Mouse (Mus musculus) brown adipose tissue, adult 24 weeks (tissue): ENCODE measurements around the gene Tenm2. TPM values are rescaled to one million over a fixed set of nuclear protein-coding genes. Genes with fewer than 3 reads are reported as not detected.

Source experiments
- H3K27ac ChIP-seq: fragments of 200-500 bp; replicated peaks from 2 replicates; pipeline ENCODE4 v1.5.1; 2012; ENCODE audit warnings: low read depth, mild to moderate bottlenecking, low read length
- H3K4me1 ChIP-seq: fragments of 200-500 bp; 2 replicates; pipeline ENCODE4 v1.6.1; 2012; ENCODE audit warnings: low read length, mixed read lengths; ENCODE audit not compliant: control insufficient read depth, insufficient read depth, insufficient read length
- H3K4me3 ChIP-seq: fragments of 200-500 bp; 2 replicates; pipeline ENCODE4 v1.5.1; 2012; ENCODE audit warnings: low read depth, mild to moderate bottlenecking, low read length, moderate library complexity; ENCODE audit not compliant: insufficient read depth
- polyA plus RNA-seq: library from polyadenylated mRNA; stranded (reverse); fragments of >200 nt; gene quantifications from 2 replicates; pipeline ENCODE4 v1.2.4, GENCODE M21; 2012; ENCODE audit not compliant: missing spikeins, insufficient read depth, insufficient read length

Gene Tenm2
- polyA plus RNA-seq, 1 experiment, result not detected

DNA sequence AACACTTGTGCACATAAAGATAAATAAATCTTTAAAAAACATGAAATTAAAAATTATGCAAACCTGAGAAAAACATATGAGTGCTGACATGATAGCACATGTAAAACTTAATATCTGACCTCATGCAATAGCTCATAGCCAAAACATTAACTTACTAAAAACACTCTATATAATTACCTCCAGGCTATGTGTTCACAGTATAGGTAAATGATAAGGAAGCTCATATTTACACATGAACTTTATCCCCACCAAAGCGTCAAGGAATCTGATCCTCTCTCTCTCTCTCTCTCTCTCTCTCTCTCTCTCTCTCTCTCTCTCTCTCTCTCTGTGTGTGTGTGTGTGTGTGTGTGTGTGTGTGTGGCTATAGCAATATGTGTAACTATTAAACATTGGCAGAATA, 223.9 kb downstream of the Tenm2 start:
- no peaks in the 10 kb centered on the region for H3K4me1 ChIP-seq
- no peak overlapping the region for H3K4me3 ChIP-seq
- no peak overlapping the region for H3K27ac ChIP-seq

DNA sequence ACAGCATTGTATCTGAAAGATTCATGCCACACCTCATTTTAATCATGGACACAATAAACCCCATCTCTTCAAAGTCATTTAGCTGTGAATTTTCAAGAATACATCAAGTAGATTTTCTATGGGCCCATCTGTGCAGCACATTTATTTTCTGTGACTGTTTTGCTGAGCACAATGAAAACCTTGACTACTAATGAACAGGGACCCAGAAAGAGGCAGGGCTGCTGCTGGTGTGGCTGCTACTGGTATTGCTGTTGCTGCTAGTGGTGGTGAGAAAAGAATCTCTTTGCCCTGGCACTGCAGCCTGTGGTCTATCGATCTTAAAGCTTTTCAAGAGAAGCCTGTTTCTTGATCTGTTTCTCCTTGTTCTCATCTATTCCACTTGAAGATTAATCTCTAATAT, 226.5 kb downstream of the Tenm2 start:
- Histone ChIP-seq H3K4me1 (no peaks in the 10 kb centered on the region), H3K4me3 (no peak overlapping the region), H3K27ac (no peak overlapping the region)

DNA sequence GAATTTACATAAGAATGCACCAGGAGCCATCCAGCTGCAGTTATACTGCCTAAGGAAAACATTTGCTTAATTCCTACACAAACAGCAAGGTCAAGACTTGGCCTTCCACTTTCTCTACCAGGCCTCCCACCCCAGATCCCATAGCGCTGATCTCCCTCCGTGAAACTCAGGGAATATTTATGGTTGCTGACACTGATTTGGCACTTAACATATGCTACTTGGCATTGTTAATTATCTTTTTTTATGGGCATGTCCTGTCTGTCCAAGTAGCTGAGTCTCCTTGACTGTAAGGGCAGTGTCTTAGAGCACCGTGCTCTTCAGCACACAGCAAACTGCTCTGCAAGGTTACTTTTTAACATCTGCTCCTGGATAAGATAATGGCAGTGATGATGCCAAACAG, 238.1 kb downstream of the Tenm2 start:
- Histone ChIP-seq H3K4me1 (no peaks in the 10 kb centered on the region), H3K27ac (no peak overlapping the region), H3K4me3 (no peak overlapping the region)

DNA sequence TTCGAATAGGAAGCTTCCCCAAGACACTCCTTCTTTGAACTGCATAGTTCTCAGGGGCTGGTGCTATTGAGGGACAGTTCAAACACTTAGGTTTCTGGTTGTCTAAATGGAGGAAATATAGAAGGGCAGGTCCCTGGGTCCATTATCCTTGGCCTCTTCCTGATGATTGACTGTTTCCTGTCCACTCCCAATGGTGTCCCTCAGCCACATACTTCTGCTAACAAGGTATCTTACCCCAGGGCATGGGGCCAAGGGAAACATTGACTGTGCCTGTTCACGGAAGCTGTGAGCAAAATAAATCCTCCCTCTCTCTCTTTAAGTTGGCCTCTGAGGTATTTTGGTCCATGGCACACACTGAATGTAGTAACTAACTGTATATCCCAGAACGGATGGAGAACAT, 244.9 kb downstream of the Tenm2 start:
- H3K27ac ChIP-seq, result no peak overlapping the region
- H3K4me3 ChIP-seq, result no peak overlapping the region

DNA sequence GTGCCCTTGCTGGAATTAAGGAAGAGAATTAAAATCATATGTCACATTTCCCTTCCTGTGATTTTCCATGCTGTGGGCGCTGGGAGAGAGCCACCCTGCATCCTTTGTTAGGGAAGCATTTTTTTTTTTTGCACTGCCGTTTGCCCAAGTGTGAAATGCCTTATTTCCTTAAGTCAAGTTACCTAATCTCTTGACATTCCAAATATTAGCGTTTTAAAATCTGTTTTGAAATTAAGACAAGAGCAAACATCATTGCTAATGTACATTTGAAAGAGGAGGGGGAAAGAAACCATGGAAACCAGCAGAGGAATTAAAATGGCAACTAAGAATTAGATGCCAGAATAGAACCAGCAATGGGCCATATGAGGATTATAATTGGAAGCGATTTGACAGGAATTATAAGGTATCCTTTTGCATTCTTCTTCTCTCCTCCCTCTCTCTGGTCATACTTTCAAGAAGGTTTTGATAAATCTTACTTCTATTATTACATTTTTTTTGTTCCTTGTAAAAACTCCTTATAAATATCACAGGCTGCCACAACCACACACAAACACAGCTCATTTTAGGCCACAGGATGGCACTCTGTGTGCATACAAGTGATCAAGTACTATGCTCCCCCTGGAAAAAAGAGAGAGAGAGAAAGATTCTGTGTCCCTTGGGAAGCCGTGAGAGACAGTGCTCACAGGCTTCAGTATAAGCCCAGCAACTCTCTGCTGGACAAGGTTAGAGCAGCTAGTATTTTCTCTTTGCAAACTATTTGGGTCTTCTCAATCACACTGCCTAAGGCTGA, 246.8 kb downstream of the Tenm2 start:
- no peak overlapping the region for H3K27ac ChIP-seq
- no peak overlapping the region for H3K4me3 ChIP-seq
- no peaks in the 10 kb centered on the region for H3K4me1 ChIP-seq

More for the DNA sequence above, 244.9 kb downstream of the Tenm2 start:
- no peaks in the 10 kb centered on the region for H3K4me1 ChIP-seq

DNA sequence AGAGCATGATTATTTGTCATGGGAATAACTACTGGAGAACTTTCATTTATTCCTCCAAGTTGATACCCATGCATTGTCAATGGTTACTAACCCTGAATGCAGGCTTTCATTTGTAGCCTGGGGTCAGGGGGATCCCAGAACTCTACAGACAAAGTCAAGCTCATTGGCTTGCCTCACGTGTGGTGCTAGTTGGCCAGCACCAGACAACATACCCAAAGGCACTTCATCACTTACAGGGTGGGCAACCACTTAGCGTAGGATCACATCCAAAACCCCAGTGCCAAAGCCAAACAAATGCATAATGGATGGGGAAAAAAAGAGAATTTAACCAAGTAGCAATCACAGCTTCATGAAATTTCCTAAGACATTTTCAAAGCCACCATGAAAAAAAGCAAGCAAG, 261.6 kb downstream of the Tenm2 start:
- no peak overlapping the region for H3K27ac ChIP-seq
- H3K4me3 ChIP-seq, result no peak overlapping the region
- H3K4me1 ChIP-seq, result no peaks in the 10 kb centered on the region

DNA sequence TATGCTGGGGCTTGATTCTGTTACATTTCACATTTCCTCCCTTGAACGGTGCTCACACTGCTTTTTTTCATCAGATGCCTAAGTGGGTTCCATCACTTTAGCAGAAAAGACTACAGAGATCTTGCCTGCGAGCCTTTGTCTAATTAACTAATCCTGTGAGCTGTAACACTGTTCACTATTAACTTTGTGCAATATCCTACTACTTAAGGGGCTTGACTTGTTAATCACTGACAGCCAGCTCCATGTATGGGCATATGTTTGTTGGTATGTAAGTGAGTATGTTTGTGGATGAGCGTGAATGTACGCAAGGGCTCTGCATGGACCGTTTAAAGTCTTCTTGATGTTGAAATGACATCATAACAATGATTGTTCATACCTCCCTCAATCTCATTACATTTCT, 277.7 kb downstream of the Tenm2 start:
- no peak overlapping the region for H3K4me3 ChIP-seq
- no peak overlapping the region for H3K27ac ChIP-seq
- no peaks in the 10 kb centered on the region for H3K4me1 ChIP-seq

DNA sequence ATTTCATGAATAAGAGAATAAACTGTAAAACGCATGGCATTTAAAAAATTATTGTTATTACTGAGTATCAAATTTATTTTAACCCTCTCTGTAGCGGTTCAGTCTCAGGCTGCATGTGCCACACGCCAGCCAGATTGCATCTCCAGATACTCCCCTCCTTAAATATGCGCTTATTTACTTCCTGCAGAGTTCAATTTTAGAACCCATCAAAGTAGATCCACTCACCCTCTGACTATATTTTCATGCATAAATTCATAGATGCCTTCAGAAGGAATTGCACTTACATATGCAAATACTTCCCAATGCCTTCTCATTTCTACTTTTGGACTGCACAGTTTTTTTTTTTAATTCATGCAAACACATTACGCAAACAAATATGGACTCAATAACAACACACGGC, 294.3 kb downstream of the Tenm2 start:
- Histone ChIP-seq H3K4me1 (no peaks in the 10 kb centered on the region), H3K4me3 (no peak overlapping the region)

DNA sequence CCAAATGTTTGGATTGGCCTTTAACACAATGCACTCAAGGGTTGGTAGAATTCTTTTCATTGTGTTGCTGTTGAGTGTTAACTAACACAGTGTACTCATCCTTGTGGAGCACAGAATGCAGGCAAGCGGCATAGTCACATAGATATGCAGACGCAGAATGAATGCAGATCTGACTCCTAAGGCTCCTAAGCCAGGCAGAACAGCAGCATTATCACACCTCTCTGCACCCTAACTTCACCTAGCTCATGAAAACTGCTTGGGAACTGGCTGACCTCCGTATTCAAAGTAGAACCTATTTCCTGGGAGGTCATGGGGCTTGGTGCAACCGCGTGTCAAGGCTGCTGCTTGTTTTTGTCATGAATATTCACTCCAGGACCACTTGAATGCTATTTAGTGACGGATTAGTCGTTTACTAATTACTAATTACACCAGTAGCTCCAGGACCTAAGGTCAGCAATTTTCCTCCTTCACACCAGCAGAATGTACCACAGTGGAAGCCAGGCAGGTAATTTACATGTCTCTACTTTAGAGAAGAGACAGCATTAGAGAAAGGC, 295.1 kb downstream of the Tenm2 start:
- Histone ChIP-seq H3K27ac (no peak overlapping the region), H3K4me1 (no peaks in the 10 kb centered on the region), H3K4me3 (no peak overlapping the region)

More for the DNA sequence above, 294.3 kb downstream of the Tenm2 start:
- H3K27ac ChIP-seq, result no peak overlapping the region

DNA sequence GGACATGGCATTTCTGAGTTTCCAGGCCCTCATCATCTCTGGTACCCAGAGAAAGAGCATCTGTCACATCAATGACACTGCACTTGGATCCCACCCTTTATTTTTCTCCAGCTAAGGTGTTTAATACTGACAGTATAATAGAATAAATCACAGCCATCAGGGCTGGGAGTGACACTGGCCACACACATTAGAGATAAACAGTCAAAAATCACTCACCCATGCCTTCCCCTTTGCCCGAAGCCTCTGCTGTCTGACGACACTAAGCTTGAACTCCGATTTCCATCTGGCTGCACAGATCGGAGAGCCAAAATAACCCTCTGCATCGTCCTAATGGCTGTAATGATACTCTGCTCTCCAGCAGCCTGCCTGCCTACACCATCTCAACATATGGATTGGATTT, 305.9 kb downstream of the Tenm2 start:
- Histone ChIP-seq H3K4me3 (no peak overlapping the region), H3K27ac (no peak overlapping the region), H3K4me1 (no peaks in the 10 kb centered on the region)

DNA sequence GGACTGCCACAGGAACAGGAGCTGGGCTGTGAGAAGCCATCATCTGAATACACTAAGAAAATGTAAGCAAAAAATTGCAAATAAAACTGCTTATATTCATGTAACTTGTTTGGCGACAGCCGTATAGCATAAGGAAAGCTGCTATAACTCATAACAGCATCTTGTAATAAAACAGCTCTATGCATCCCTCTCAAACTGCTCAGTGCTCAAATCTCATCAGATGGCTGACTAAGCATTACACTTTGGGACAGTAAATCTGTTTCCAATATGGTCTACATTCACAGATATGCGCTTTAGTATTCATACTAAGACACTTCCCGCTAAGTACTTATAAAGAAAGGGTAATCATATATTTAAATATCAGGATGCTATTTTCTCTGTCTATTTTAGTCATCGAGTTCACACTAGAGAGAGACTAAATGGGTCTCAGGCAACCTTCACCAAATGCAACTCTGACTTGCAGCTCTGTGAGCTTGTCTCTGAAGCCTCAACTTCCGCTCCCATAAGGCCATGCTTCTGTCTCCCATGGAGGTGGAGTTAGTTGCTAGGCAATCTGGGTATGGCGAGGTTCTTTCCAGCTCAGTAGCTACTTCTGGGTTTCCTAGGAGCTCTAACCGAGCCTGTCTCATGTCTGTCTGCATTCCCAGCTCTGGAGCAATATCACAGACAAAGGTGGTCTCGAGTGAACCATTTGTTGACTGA, 308.9 kb downstream of the Tenm2 start:
- H3K27ac ChIP-seq, result no peak overlapping the region
- no peaks in the 10 kb centered on the region for H3K4me1 ChIP-seq
- H3K4me3 ChIP-seq, result no peak overlapping the region

DNA sequence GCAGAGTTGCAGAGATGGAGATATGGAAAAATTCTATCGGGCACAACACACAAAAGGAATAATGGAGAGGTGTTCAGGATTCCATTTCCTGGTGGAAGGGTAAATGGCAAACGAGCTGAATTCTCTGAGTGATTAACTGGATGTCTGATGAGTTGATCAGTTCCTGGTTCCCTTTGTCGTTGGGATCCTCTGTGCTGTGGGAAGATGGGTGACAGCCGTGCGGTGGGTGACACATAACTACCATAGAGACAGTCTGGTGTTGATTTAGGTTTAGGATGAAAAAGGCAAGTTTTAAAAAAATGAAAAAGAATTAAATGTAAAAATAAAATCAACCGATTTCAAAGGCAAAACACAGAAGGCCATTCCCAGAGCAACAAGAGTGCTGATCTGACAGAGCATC, 316.5 kb downstream of the Tenm2 start:
- no peaks in the 10 kb centered on the region for H3K4me1 ChIP-seq

DNA sequence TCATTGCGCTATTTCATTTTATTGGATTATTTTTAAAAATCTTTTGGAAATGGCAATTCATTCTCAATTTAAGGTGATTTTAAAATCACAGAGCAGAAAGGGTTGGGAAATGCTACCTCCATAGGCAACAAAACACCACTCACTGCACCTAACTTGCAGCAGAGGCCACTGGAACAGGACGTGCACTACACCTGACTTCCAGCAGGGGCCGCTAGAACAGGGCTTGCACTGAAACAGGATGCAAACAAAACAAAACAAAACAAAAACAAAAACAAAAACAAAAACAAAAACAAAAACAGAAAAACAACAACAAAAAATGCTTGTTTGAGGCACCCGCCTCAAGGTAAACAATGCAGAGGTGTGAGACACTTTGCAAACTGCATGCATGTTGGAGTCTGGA, 324.4 kb downstream of the Tenm2 start:
- H3K4me1 ChIP-seq, result no peaks in the 10 kb centered on the region
- no peak overlapping the region for H3K27ac ChIP-seq
- no peak overlapping the region for H3K4me3 ChIP-seq

More for the DNA sequence above, 316.5 kb downstream of the Tenm2 start:
- no peak overlapping the region for H3K27ac ChIP-seq
- no peak overlapping the region for H3K4me3 ChIP-seq

DNA sequence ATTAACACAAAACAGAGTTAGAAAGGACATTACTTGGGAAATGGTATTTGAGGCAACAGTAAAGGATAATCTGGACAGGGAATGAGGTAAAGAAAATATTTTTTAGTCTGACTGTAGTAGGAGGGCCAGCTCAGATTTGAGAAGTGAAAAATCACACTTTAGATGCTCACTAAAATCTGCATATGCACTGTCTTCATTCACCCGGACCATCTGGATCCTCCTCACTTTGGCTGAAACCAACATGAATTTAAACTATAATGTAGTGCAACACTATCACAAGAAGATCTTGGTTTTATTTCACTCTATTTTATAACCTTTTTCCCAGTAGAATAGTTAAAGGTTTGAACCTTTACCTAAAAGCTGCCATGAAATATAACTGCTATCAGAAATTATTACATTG, 326.7 kb downstream of the Tenm2 start:
- Histone ChIP-seq H3K4me1 (no peaks in the 10 kb centered on the region), H3K27ac (no peak overlapping the region), H3K4me3 (no peak overlapping the region)

DNA sequence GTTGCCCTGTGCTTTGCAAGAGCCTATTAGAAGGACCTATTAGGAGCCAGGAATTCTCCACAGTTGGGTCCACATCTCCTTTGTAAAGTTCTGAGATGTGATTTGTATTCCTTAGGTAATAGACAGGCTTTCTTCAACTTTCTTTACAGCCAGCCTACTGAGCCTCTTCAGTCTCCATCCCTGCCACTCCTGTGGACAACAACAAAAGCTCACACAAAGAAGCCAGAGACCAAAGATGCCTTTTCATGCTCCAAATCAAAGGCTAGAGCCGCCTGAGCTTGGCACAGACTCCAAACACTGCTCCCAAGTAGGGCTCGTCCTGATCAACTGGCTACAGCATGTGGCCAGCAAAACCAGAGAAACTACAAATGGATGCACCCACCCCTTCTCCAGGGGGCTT, 333.5 kb downstream of the Tenm2 start:
- no peak overlapping the region for H3K27ac ChIP-seq
- H3K4me3 ChIP-seq, result no peak overlapping the region
- H3K4me1 ChIP-seq, result no peaks in the 10 kb centered on the region

DNA sequence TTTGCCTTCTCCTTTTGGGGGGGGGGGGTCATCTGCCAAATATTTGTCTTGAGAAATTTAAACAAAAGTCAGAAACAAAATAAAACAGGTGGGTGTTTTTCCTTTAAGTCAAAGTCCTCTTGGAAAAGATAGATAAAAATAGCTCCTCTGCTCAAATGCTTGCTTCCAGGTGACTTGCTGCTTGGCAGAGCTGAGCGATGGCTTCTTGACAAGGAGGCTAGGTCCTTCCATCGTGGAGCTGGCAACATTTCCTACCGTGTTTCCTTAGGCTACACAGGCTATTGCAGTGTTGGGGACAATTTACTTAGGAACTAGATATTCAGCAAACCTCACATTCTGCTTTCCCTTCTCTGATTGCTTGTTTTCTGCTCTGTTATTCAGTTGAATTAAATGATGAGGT, 342.7 kb downstream of the Tenm2 start:
- Histone ChIP-seq H3K27ac (no peak overlapping the region), H3K4me3 (no peak overlapping the region), H3K4me1 (no peaks in the 10 kb centered on the region)
